11 mouse cellular contexts compared by ENCODE assay signal in the genomic region with DNA sequence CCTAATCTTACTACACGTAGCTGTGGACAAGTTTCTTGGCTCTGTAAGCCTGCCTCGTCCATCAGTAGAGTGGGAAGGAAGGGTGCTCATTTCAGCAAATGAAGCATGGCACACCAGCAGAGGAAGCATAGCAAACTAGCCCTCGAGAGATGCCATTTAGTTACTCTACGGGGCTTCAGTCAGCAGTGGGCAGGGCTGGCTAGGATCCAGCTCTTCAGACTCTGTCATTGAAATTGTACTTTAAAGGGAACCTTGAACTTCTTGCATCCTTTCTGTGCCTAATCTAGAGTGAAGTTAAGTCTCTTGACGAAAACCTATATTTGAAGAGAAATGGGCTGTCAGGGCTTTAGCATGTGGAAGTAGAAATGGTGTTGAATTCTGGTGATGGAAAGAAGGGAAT.
"Had no signal": no experiment of that assay in that cellular context is flagged by ENCODE, and none has a peak within 500 bp of the region (broad histone marks: within the 10 kb centered on the region; RNA-seq: fewer than 3 reads in every experiment).

No protein-coding gene starts in this region.

- H3K9me3 ChIP-seq: limb, embryonic 13.5 days; midbrain, embryonic 13.5 days had no signal

- ATAC-seq: lung, postnatal 0 days; midbrain, embryonic 13.5 days had no signal

- H3K4me3 ChIP-seq: limb, embryonic 13.5 days; midbrain, embryonic 13.5 days had no signal

- H3K9ac ChIP-seq: limb, embryonic 13.5 days; liver, embryonic 14.5 days; midbrain, embryonic 13.5 days had no signal

- H3K4me2 ChIP-seq: limb, embryonic 13.5 days; midbrain, embryonic 13.5 days had no signal

- DNase-seq: left cerebral cortex, postnatal 4 days; lung, adult 2 months; lung, postnatal 36 days; right cerebral cortex, adult 18-20 months; right cerebral cortex, postnatal 25 days; thymus, postnatal 4 days had no signal

- H3K27me3 ChIP-seq: limb, embryonic 13.5 days; midbrain, embryonic 13.5 days had no signal

- H3K27ac ChIP-seq: limb, embryonic 13.5 days; liver, embryonic 14.5 days; midbrain, embryonic 13.5 days; stomach, postnatal 0 days had no signal
